Mouse (Mus musculus): Measurements from ENCODE around the gene Bex2. TPM values are rescaled to one million over a fixed set of nuclear protein-coding genes. Genes with fewer than 3 reads are reported as not detected.
"Not testable (repeated sequence)": the region's sequence is repeated elsewhere in the genome, so short reads cannot be mapped to it uniquely, and the experiment has no call there.

Bex2 gene
- total and polyA plus RNA-seq, 3 experiments, result not detected

DNA sequence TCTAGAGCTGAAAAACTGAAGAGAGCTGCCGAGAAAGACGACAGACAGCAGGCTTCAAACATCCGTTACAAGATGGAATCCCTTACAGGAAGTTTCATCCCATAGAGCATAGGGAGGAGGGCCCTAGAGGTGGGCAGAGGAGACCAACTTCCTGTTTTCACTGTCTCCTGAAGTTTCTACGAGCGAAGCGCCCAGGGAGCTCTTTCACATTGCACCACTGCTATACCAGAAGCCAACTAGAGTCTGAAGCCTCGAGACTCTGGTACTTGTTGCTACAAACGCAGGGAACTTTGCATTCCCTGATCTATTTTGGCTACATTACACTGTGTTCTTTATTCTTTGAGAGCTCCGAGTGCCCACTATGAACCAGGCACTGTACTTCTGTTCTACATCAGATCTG is 17.1 kb upstream of the Bex2 start, which contains the start of gene Nxf3:
Gene Nxf3 (minus strand): TSS at position 101 of the 400 bp plus-strand sequence.
- in situ Hi-C loops (cut with MboI; ENCODE audit: low pct_ligation_motif_present, low pct_unique_long_range_greater_than_20kb, low sequenced_read_pairs) (no loop called here), dilution Hi-C loops (cut with MboI; ENCODE audit: extremely low pct_ligation_motif_present, extremely low pct_unique_long_range_greater_than_20kb, low sequenced_read_pairs) (no loop called here)
- Histone ChIP-seq H3K27me3 (replicated peaks) (no peaks in the 10 kb centered on the region), H3K79me2 (replicated peaks; ENCODE audit: control insufficient read depth, extremely low read depth, insufficient read depth, poor library complexity, severe bottlenecking) (no peaks in the 10 kb centered on the region), H3K4me2 (ENCODE audit: insufficient read depth, low read depth, poor library complexity, severe bottlenecking) (no peak within 1 kb of the TSS), H3K36me3 (replicated peaks in 1 of 2; ENCODE audit: control insufficient read depth in 1 of 2, insufficient read depth in 1 of 2, low read length in 1 of 2) (no peaks in the 10 kb centered on the region), H3K4me3 (replicated peaks in 1 of 3; ENCODE audit: low read depth in 2 of 3, low read length in 2 of 3, poor library complexity in 1 of 3) (no peak within 1 kb of the TSS), H3K9ac (ENCODE audit: insufficient read depth, low read depth) (no peak within 1 kb of the TSS), H3K9me3 (replicated peaks; ENCODE audit: low read length) (no peaks in the 10 kb centered on the region), H3K4me1 (ENCODE audit: control insufficient read depth in 1 of 2, insufficient read depth in 2 of 2) (no peaks in the 10 kb centered on the region), H3K27ac (ENCODE audit: insufficient read depth, low read depth) (no peak within 1 kb of the TSS)
- TF ChIP-seq CHD2 (IDR thresholded peaks at IDR 0.05; ENCODE audit: low read length) (no peak), MAFK (IDR thresholded peaks at IDR 0.05; ENCODE audit: insufficient replicate concordance, low read length) (no peak), SMC3 (IDR thresholded peaks at IDR 0.05; ENCODE audit: low read depth, low read length) (no peak), RAD21 (IDR thresholded peaks at IDR 0.05; ENCODE audit: low read depth, low read length) (no peak), ZMIZ1 (IDR thresholded peaks at IDR 0.05; ENCODE audit: low read depth, low read length) (no peak)
- no peak for DNase-seq (ENCODE audit: extremely low read depth)

DNA sequence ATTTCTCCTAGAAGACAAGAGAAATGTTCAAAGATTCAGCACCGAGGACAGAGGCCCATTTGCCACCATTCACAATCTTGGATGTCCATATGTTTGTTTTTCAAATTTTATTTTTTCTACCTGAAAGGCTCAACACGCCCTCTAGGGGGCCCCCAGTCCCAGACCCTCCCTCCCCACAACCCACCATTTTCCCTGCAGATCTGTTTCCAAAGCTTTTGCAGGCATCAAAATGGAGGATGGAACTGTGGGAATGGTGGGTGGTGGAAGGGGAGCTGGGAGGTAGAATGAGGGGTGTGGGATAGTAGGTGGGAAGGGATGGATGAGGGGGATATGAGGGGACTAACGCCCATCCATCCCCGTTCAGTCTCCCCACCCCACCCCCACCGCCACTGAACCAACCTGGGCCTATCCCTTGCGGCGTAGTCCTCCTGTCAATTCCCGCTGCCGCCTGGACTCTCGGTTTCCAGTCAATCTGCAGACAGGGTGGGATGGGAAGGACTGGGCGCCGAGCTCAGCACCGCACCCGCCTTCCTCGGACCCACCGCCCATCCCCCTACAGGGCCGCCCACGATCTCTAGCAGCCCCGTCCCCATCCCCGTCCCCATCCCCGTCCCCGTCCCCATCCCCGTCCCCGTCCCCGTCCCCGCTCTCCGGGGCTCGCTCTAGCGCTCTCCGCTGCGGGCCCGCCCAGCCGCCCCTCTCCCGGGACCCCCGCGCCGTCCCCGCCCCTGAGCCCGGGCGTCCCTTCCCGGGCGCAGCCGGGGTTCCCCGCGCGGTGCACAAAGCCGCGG is 640 bp downstream of the Bex2 start:
- H3K27me3 ChIP-seq (replicated peaks); H3K4me2 ChIP-seq (ENCODE audit: insufficient read depth, low read depth, poor library complexity, severe bottlenecking); dilution Hi-C loops (cut with MboI; ENCODE audit: extremely low pct_ligation_motif_present, extremely low pct_unique_long_range_greater_than_20kb, low sequenced_read_pairs); H3K79me2 ChIP-seq (replicated peaks; ENCODE audit: control insufficient read depth, extremely low read depth, insufficient read depth, poor library complexity, severe bottlenecking); DNase-seq (ENCODE audit: extremely low read depth); H3K4me1 ChIP-seq (ENCODE audit: control insufficient read depth in 1 of 2, insufficient read depth in 2 of 2); H3K9ac ChIP-seq (ENCODE audit: insufficient read depth, low read depth); H3K4me3 ChIP-seq (replicated peaks in 1 of 3; ENCODE audit: low read depth in 2 of 3, low read length in 2 of 3, poor library complexity in 1 of 3); in situ Hi-C loops (cut with MboI; ENCODE audit: low pct_ligation_motif_present, low pct_unique_long_range_greater_than_20kb, low sequenced_read_pairs); H3K36me3 ChIP-seq (replicated peaks in 1 of 2; ENCODE audit: control insufficient read depth in 1 of 2, insufficient read depth in 1 of 2, low read length in 1 of 2); H3K27ac ChIP-seq (ENCODE audit: insufficient read depth, low read depth); H3K9me3 ChIP-seq (replicated peaks; ENCODE audit: low read length): not testable (repeated sequence)

DNA sequence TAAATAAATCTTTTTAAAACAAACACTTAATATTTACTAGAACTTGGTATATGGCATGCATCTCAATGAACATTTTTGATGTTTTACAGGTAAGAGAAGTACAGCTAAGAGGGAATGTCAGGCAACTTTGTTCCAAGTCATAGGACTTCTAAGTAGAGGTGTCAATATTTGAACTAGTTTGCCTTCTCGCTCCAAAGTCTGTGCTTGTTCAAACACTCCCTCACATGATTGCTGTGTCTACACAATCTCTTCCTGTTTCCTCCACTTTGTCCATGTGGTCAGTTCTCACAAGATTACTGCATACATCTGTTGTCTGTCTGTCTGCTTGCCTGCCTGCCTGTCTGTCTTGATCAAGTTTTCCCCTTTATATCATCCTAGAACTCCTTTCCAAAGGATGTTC is 7.3 kb downstream of the Bex2 start:
- in situ Hi-C loops (cut with MboI; ENCODE audit: low pct_ligation_motif_present, low pct_unique_long_range_greater_than_20kb, low sequenced_read_pairs), result no loop called here
- dilution Hi-C loops (cut with MboI; ENCODE audit: extremely low pct_ligation_motif_present, extremely low pct_unique_long_range_greater_than_20kb, low sequenced_read_pairs), result no loop called here

More for the DNA sequence above, 7.3 kb downstream of the Bex2 start:
- Histone ChIP-seq H3K4me1 (ENCODE audit: control insufficient read depth in 1 of 2, insufficient read depth in 2 of 2) (no peaks in the 10 kb centered on the region), H3K36me3 (replicated peaks in 1 of 2; ENCODE audit: control insufficient read depth in 1 of 2, insufficient read depth in 1 of 2, low read length in 1 of 2) (no peaks in the 10 kb centered on the region), H3K4me2 (ENCODE audit: insufficient read depth, low read depth, poor library complexity, severe bottlenecking) (no peak overlapping the region), H3K9ac (ENCODE audit: insufficient read depth, low read depth) (no peak overlapping the region), H3K79me2 (replicated peaks; ENCODE audit: control insufficient read depth, extremely low read depth, insufficient read depth, poor library complexity, severe bottlenecking) (no peaks in the 10 kb centered on the region), H3K4me3 (replicated peaks in 1 of 3; ENCODE audit: low read depth in 2 of 3, low read length in 2 of 3, poor library complexity in 1 of 3) (no peak overlapping the region), H3K9me3 (replicated peaks; ENCODE audit: low read length) (no peaks in the 10 kb centered on the region), H3K27ac (ENCODE audit: insufficient read depth, low read depth) (no peak overlapping the region), H3K27me3 (replicated peaks) (no peaks in the 10 kb centered on the region)
- no peak for DNase-seq (ENCODE audit: extremely low read depth)
- TF ChIP-seq BHLHE40 (IDR thresholded peaks at IDR 0.05; ENCODE audit: low read depth, low read length) (no peak), SMC3 (IDR thresholded peaks at IDR 0.05; ENCODE audit: low read depth, low read length) (no peak), CHD2 (IDR thresholded peaks at IDR 0.05; ENCODE audit: low read length) (no peak), USF1 (IDR thresholded peaks at IDR 0.05; ENCODE audit: low read depth, low read length) (no peak), ZC3H11A (IDR thresholded peaks at IDR 0.05; ENCODE audit: low read depth, low read length) (no peak), RAD21 (IDR thresholded peaks at IDR 0.05; ENCODE audit: low read depth, low read length) (no peak), MAX (IDR thresholded peaks at IDR 0.05; ENCODE audit: low read length) (no peak), MYC (IDR thresholded peaks at IDR 0.05; ENCODE audit: low read depth, low read length) (no peak), RCOR1 (conservative IDR thresholded peaks at IDR 0.05; ENCODE audit: low read depth, low read length) (no peak)

All from CH12.LX (cell line).